Mouse (Mus musculus) G1E (cell line): ENCODE results near the gene 2010111I01Rik.

Experiments
- CTCF ChIP-seq: IDR thresholded peaks from 2 replicates; pipeline ENCODE4 v1.5.1; 2012; ENCODE audit warnings: low read depth, low read length, inconsistent platforms, mixed read lengths
- GATA1 ChIP-seq: IDR thresholded peaks from 2 replicates; pipeline ENCODE4 v1.6.1; 2012; ENCODE audit warnings: borderline replicate concordance, low read length, inconsistent platforms, mixed read lengths
- GATA2 ChIP-seq: IDR thresholded peaks from 2 replicates; pipeline ENCODE4 v1.6.1; 2012; ENCODE audit warnings: low read depth, low read length, inconsistent platforms, borderline replicate concordance
- POLR2AphosphoS5 ChIP-seq: IDR thresholded peaks from 2 replicates; pipeline ENCODE4 v1.6.1; 2012; ENCODE audit warnings: low read depth, low read length, inconsistent platforms; ENCODE audit not compliant: insufficient replicate concordance
- TAL1 ChIP-seq: conservative IDR thresholded peaks from 2 replicates; pipeline ENCODE4 v1.6.1; 2012; ENCODE audit warnings: low read depth, low read length, inconsistent platforms, mixed read lengths

DNA sequence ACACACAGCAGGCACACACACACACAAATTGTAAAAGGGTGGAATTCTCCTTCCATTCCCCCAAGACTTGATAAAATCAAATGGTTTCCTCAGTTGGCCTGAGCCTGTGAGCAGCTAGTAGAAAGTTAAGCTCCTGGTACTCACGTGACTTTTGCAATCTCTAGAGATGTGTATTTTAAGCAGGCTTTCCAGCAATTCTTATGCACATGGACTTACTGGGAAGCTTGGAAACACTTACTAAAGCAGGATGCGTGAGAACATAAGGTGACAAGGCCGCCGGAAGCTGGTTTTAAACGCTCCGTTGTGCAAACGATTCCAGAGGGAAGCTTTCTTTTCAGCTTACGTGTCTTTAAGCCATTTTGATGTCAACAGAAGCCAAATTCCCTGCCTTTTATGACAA, 41.5 kb upstream of the 2010111I01Rik start:
- no peak for TF ChIP-seq CTCF
- no peak for TF ChIP-seq TAL1
- no peak for TF ChIP-seq GATA2
- no peak for TF ChIP-seq GATA1
- no peak for TF ChIP-seq POLR2AphosphoS5
